Mouse (Mus musculus) liver, embryonic 15.5 days (tissue): ENCODE results near the gene Ppp1r3d. TPM values are rescaled to one million over a fixed set of nuclear protein-coding genes. Genes with fewer than 3 reads are reported as not detected.
A peak's percentile ranks its signal among the peaks of the same experiment; 100 is the strongest.

ENCODE experiments used
- ATAC-seq: fragments of 200-750 bp; cut with Nextera tagmentation; 2 replicates; pipeline ENCODE4 v1.8.0; 2017; ENCODE audit warnings: moderate number of reproducible peaks, mild to moderate bottlenecking, moderate library complexity; ENCODE audit not compliant: insufficient read depth
- H3K27ac ChIP-seq: fragments of 300-500 bp; sonication (generic); replicated peaks from 2 replicates; pipeline ENCODE4 v1.5.1; 2015; ENCODE audit warnings: mild to moderate bottlenecking, inconsistent platforms
- H3K27me3 ChIP-seq: fragments of 300-500 bp; sonication (generic); 2 replicates; pipeline ENCODE4 v1.6.1; 2015; ENCODE audit warnings: mild to moderate bottlenecking, inconsistent platforms
- H3K36me3 ChIP-seq: fragments of 300-500 bp; sonication (generic); replicated peaks from 2 replicates; pipeline ENCODE4 v1.6.1; 2015; ENCODE audit warnings: moderate library complexity, mild to moderate bottlenecking, inconsistent platforms
- H3K4me1 ChIP-seq: fragments of 300-500 bp; sonication (generic); replicated peaks from 2 replicates; pipeline ENCODE4 v1.6.1; 2015; ENCODE audit warnings: inconsistent platforms
- H3K4me2 ChIP-seq: fragments of 300-500 bp; sonication (generic); 2 replicates; pipeline ENCODE4 v1.6.1; 2015; ENCODE audit warnings: moderate library complexity, mild to moderate bottlenecking, inconsistent platforms
- H3K4me3 ChIP-seq: fragments of 300-500 bp; sonication (generic); replicated peaks from 2 replicates; pipeline ENCODE4 v1.5.1; 2015; ENCODE audit warnings: mild to moderate bottlenecking, inconsistent platforms
- H3K9ac ChIP-seq: fragments of 300-500 bp; sonication (generic); 2 replicates; pipeline ENCODE4 v1.6.1; 2015; ENCODE audit warnings: moderate library complexity, mild to moderate bottlenecking, inconsistent platforms
- H3K9me3 ChIP-seq: fragments of 300-500 bp; sonication (generic); replicated peaks from 2 replicates; pipeline ENCODE4 v1.6.1; 2016; ENCODE audit warnings: inconsistent platforms
- WGBS: fragments of 180-500 bp; shearing (Covaris S2); methylation state at CpG from one replicate; pipeline ENCODE4 v1.1.7; 2015; ENCODE audit warnings: mixed read lengths; ENCODE audit not compliant: insufficient replicate concordance; 5-methylcytosine and 5-hydroxymethylcytosine counted together
- polyA plus RNA-seq: library from polyadenylated mRNA; unstranded; fragments of >200 nt; fragmentation: Nextera tagmentation; extraction: Ambion mirVana; gene quantifications from 2 replicates; pipeline ENCODE4 v1.2.1, GENCODE M21; 2015

Ppp1r3d gene
- polyA plus RNA-seq, 1 experiment from 2014 or later = 0.84 TPM

DNA sequence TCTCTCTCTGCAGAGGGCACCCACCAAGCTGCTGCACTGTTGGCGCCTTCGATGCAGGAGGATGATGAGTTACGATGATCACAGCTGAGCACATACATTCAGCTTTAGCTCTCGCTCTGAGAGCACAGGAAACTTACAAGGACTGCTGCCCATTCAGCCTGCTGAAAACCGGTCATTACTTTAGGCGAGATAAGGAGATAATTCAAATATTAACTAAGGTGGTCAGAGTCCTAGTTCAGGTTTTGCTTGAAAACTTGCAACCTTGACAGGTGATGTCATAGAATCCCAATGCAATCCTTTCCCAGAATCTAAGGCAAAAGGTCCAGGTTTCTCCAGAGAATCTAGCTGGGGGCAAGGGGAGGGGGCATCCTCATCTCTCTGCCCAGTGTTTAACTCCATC lies 15.2 kb upstream of the Ppp1r3d start:
- Histone ChIP-seq H3K4me3 (no peak overlapping the region), H3K4me1 (no peaks in the 10 kb centered on the region), H3K4me2 (no peak overlapping the region), H3K36me3 (no peaks in the 10 kb centered on the region), H3K27ac (no peak overlapping the region), H3K9me3 (no peaks in the 10 kb centered on the region), H3K27me3 (no peaks in the 10 kb centered on the region), H3K9ac (no peak overlapping the region)
- no peak for ATAC-seq
- WGBS = 64% methylated on average over 6 of the region's 6 CpGs

DNA sequence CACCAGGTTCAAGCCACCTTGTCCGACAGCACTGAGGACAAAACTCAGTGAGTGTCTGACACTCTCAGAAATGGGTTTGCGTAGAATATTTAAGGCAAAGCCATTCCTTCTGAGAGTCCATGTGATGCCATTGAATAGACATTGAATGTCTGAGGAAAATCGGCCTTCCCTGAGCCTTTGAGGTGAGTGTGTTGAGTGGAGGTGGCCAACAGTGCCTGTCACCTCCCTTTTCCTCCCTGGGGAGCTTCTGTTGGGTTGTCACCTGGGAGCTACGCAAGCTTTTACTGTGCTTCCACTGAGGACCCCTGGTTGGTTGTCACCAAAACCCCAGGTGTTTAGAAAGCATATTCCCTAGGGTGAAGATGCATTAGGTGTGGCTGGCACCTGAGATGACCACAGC lies 14.4 kb upstream of the Ppp1r3d start:
- H3K9ac ChIP-seq = no peak overlapping the region
- no peak for ATAC-seq
- H3K4me2 ChIP-seq = no peak overlapping the region
- no peaks in the 10 kb centered on the region for H3K36me3 ChIP-seq
- H3K4me1 ChIP-seq = no peaks in the 10 kb centered on the region
- H3K27me3 ChIP-seq = no peaks in the 10 kb centered on the region
- no peak overlapping the region for H3K27ac ChIP-seq
- no peaks in the 10 kb centered on the region for H3K9me3 ChIP-seq
- no peak overlapping the region for H3K4me3 ChIP-seq
- 57% methylated on average over 4 of the region's 4 CpGs for WGBS

DNA sequence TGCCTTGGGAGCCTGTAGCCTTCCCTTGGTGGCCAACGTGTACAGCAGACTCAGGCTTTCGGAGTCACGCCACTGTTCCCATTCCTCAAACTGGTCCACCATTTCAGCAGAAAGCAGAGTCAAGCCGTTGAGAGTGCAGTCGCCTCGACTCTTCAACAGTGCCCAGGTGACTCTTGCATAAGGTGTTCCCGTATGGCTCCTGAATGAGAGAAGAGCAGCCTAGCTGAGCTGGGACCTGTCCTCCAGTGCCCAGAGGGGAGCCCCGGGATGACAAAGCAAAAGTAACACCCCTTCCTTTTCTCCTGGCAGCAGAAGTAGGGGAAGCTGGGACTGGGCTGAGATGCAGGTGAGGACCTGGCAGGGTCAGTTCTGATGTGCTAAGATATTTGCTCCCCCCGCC lies 13.9 kb upstream of the Ppp1r3d start:
- no peaks in the 10 kb centered on the region for H3K27me3 ChIP-seq
- no peak overlapping the region for H3K9ac ChIP-seq
- H3K9me3 ChIP-seq = no peaks in the 10 kb centered on the region
- ATAC-seq = no peak
- no peak overlapping the region for H3K4me2 ChIP-seq
- H3K36me3 ChIP-seq = no peaks in the 10 kb centered on the region
- no peak overlapping the region for H3K4me3 ChIP-seq
- WGBS = 57% methylated on average over 9 of the region's 9 CpGs
- no peak overlapping the region for H3K27ac ChIP-seq
- H3K4me1 ChIP-seq = no peaks in the 10 kb centered on the region

DNA sequence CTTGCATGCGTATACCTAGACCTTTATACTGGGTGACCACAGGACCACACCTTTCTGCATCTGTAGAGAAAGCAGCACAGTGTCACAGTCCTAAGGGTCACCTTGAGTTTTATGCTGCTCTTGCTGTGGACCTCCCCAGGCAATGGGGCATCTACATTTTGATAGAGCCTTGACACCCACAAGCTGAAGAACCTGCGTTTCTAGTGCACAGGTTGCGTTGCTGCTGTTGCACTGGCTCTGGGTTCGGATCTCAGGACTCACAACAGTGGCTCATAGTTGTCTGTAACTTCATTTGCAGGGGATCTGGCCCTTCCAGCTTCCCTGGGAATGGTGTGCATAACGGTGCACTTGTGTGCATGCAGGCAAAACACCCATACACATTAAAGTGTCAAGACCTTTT lies 12.9 kb upstream of the Ppp1r3d start:
- 53% methylated on average over 5 of the region's 5 CpGs for WGBS
- H3K4me2 ChIP-seq = no peak overlapping the region
- H3K36me3 ChIP-seq = no peaks in the 10 kb centered on the region
- H3K4me3 ChIP-seq = no peak overlapping the region
- H3K4me1 ChIP-seq = no peaks in the 10 kb centered on the region
- no peak overlapping the region for H3K27ac ChIP-seq
- no peaks in the 10 kb centered on the region for H3K9me3 ChIP-seq
- no peak overlapping the region for H3K9ac ChIP-seq
- H3K27me3 ChIP-seq = no peaks in the 10 kb centered on the region
- ATAC-seq = no peak

DNA sequence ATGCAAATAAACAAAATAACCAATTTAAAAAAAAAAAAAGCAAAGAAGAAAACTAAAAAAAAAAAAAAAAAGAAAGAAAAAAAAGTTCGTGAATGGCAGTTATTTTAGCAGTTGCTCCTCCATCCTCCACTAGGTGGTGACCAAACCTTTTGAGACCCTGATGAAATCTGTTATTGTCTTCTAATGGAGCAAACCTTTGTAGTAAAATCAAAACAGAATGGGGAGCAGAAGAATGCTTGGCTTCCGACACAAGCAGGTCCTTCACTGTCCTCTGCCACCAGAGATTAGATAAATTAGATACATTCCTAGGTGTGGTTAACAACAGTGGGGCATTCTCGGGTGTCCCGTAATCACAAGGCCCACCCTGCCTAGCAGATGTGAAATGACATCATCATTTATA lies 12.0 kb upstream of the Ppp1r3d start:
- WGBS = 28% methylated on average over 4 of the region's 4 CpGs
- no peak overlapping the region for H3K9ac ChIP-seq
- no peak for ATAC-seq

DNA sequence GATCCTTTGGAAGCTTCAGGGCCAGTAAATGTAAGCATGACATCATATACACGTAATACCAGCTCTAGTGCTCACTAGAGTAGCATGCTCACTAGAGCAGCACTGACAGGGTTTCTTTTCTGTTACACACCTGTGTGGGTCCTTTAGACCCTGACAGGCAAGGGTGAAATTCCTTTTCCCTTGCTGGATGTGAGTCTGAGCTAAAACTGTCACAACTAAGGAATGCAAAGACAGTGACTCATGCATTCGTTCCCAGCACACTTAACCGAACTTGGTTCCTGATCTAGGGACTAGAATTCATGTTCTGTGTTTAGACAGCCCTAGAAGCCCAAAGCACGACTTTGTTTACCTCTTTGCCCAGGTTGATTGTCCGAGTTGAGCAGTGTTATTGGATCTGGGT lies 9.0 kb upstream of the Ppp1r3d start:
- Histone ChIP-seq H3K27ac (no peak overlapping the region), H3K9ac (no peak overlapping the region), H3K4me1 (no peaks in the 10 kb centered on the region), H3K27me3 (no peaks in the 10 kb centered on the region), H3K4me3 (no peak overlapping the region), H3K4me2 (no peak overlapping the region), H3K36me3 (peaks cover 2% of the 10 kb centered on the region; the same call in 1 of the 2 replicates), H3K9me3 (no peaks in the 10 kb centered on the region)
- no peak for ATAC-seq
- WGBS = 51% methylated on average over 5 of the region's 5 CpGs

More for the DNA sequence above, 12.0 kb upstream of the Ppp1r3d start:
- Histone ChIP-seq H3K27me3 (no peaks in the 10 kb centered on the region), H3K36me3 (no peaks in the 10 kb centered on the region), H3K4me3 (no peak overlapping the region), H3K4me1 (no peaks in the 10 kb centered on the region), H3K9me3 (no peaks in the 10 kb centered on the region), H3K4me2 (no peak overlapping the region), H3K27ac (no peak overlapping the region)

DNA sequence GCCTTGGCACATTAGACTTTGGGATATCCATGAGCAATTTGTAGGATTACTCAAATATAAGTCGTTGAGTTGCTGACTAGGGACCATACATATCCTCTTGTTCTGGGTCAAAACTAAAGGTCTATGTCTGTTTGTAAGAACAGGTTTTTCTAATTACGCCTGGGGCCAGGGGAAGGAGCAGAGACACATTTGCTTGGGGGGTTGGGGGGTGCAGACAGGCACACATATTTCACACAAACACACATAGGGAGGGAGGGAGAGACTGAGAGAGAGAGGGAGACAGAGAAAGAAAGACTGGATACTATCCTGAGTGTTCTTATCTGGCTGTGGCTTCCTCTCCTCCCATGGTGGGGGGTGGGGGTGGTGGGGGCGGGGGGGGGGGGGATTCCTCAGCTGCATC lies 7.9 kb upstream of the Ppp1r3d start:
- Histone ChIP-seq H3K36me3 (peaks cover 6% of the 10 kb centered on the region; the same call in 1 of the 2 replicates), H3K4me3 (no peak overlapping the region), H3K27me3 (no peaks in the 10 kb centered on the region), H3K27ac (no peak overlapping the region), H3K9ac (no peak overlapping the region), H3K9me3 (no peaks in the 10 kb centered on the region), H3K4me2 (no peak overlapping the region), H3K4me1 (no peaks in the 10 kb centered on the region)
- 32% methylated on average over 3 of the region's 3 CpGs for WGBS
- no peak for ATAC-seq

DNA sequence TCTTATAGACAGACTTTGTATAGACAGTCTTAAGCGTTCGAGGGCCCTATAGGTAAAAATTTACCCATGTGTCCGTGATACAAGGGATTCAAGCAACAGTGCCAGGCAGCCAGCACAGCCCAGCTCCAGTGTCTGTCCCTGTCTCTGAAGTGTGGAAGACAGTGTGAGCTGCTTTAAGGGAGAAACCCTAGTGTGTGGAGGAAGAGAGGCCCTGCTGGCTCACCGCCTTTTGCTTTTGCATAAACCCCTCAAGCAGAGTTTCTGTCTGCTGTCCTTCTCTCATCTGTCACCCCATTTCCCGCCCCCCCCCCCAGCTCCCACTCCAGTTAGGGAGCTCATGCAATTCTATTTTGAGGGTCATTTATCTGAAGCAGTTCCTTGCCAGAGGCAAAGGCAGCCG lies 7.3 kb upstream of the Ppp1r3d start:
- peaks cover 6% of the 10 kb centered on the region; the same call in 1 of the 2 replicates for H3K36me3 ChIP-seq
- no peaks in the 10 kb centered on the region for H3K27me3 ChIP-seq
- no peak overlapping the region for H3K4me3 ChIP-seq
- WGBS = 48% methylated on average over 6 of the region's 6 CpGs
- no peaks in the 10 kb centered on the region for H3K9me3 ChIP-seq
- H3K9ac ChIP-seq = no peak overlapping the region
- H3K4me1 ChIP-seq = peaks cover 3% of the 10 kb centered on the region; the same call in 1 of the 2 replicates
- no peak overlapping the region for H3K27ac ChIP-seq
- H3K4me2 ChIP-seq = no peak overlapping the region
- ATAC-seq = no peak

- H3K4me3 ChIP-seq = no peak overlapping the region
- H3K9ac ChIP-seq = no peak overlapping the region
- no peak overlapping the region for H3K4me2 ChIP-seq
- H3K27ac ChIP-seq = no peak overlapping the region
- H3K27me3 ChIP-seq = 0 out of 2 replicates have a peak, but pooled peaks cover 3% of the 10 kb centered on the region
- H3K9me3 ChIP-seq = no peaks in the 10 kb centered on the region
- H3K36me3 ChIP-seq = peaks cover 6% of the 10 kb centered on the region; the same call in 1 of the 2 replicates
- peaks cover 10% of the 10 kb centered on the region for H3K4me1 ChIP-seq
- 71% methylated on average over 9 of the region's 9 CpGs for WGBS
- no peak for ATAC-seq
Measured at GRCm38 (mm10) chr2:178420576-178420975, 6.3 kb upstream of the Ppp1r3d start.

GRCm38 (mm10) chr2:178416970-178417369 lies 2.7 kb upstream of the Ppp1r3d start:
- Histone ChIP-seq H3K27ac (no peak overlapping the region), H3K9ac (no peak overlapping the region), H3K9me3 (no peaks in the 10 kb centered on the region), H3K4me1 (peaks cover 27% of the 10 kb centered on the region), H3K27me3 (peaks cover 33% of the 10 kb centered on the region), H3K4me3 (no peak overlapping the region), H3K36me3 (peaks cover 6% of the 10 kb centered on the region; the same call in 1 of the 2 replicates), H3K4me2 (no peak overlapping the region)
- ATAC-seq = peak; percentile 27
- 25% methylated on average over 4 of the region's 4 CpGs for WGBS

GRCm38 (mm10) chr2:178416427-178416826 lies 2.2 kb upstream of the Ppp1r3d start:
- Histone ChIP-seq H3K27ac (0 out of 2 replicates have a peak overlapping the region, but pooled peaks have one; percentile 14), H3K27me3 (peaks cover 36% of the 10 kb centered on the region), H3K9ac (no peak overlapping the region), H3K4me2 (peak overlapping the region; percentile 32), H3K4me1 (peaks cover 27% of the 10 kb centered on the region), H3K4me3 (no peak overlapping the region), H3K9me3 (no peaks in the 10 kb centered on the region), H3K36me3 (peaks cover 6% of the 10 kb centered on the region; the same call in 1 of the 2 replicates)
- WGBS = 23% methylated on average over 13 of the region's 13 CpGs
- peak; percentile 32; the same call in 1 of the 2 replicates for ATAC-seq

DNA sequence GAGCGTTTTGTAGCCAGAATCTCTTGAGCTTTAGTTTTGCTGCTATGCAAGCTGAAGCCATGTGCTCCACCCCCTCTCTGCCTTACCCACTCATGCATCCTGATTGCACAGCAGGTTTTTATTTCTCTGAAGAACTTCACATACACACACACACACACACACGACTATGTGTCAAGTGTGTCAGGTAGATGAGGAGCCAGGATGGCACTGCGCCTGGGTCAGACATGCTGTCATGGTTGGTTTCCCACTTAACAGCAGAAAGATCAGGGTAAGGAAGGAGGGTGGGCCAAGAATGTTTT lies 827 bp upstream of the Ppp1r3d start:
- 44% methylated on average over 3 of the region's 3 CpGs for whole genome bisulfite sequencing
- peak overlapping the region; percentile 55; the same call in 1 of the 2 replicates for H3K4me3 ChIP-seq
- H3K27ac ChIP-seq = no peak overlapping the region
- peaks cover 36% of the 10 kb centered on the region for H3K27me3 ChIP-seq
- peak overlapping the region; percentile 70 for H3K4me2 ChIP-seq
- peaks cover 27% of the 10 kb centered on the region for H3K4me1 ChIP-seq
- no peaks in the 10 kb centered on the region for H3K9me3 ChIP-seq
- H3K36me3 ChIP-seq = peaks cover 6% of the 10 kb centered on the region; the same call in 1 of the 2 replicates
- ATAC-seq = no peak
- no peak overlapping the region for H3K9ac ChIP-seq
